Mouse (Mus musculus) inflammation-experienced regulatory T-cells, adult 16 weeks (primary cell): ENCODE data around the gene Atad5. TPM values are rescaled to one million over a fixed set of nuclear protein-coding genes. Genes with fewer than 3 reads are reported as not detected.

ENCODE experiments used
- polyA plus RNA-seq: library from polyadenylated mRNA; unstranded; fragments of 100-300 nt; shearing (Covaris generic); gene quantifications from one replicate; pipeline ENCODE4 v1.2.1, GENCODE M21; 2017

Gene Atad5
- polyA plus RNA-seq = 5.9 TPM

GRCm38 (mm10) chr11:80088917-80089816 lies at the start of gene Atad5:
Gene Atad5, plus strand, starts transcription at chr11:80089400.

GRCm38 (mm10) chr11:80080826-80081728 lies 8.1 kb upstream of the Atad5 start, which contains the start of gene Crlf3:
Gene Crlf3, minus strand, starts transcription at chr11:80080991.

GRCm38 (mm10) chr11:80141825-80142521 lies 52.8 kb downstream of the Atad5 start, which contains the start of gene Tefm:
Gene Tefm, minus strand, starts transcription at chr11:80142175.

GRCm38 (mm10) chr11:80153857-80154495 lies 64.8 kb downstream of the Atad5 start, which contains the start of gene Adap2:
Gene Adap2, plus strand, starts transcription at chr11:80154105.

GRCm38 (mm10) chr11:80183705-80184255 lies 94.6 kb downstream of the Atad5 start, which contains the start of gene Rnf135:
Gene Rnf135, plus strand, starts transcription at chr11:80183851.

Other genes with a start within 250 kb of the Atad5 start
- 67.4 TPM for gene Utp6, start 127.0 kb upstream of the Atad5 start, polyA plus RNA-seq
- 11.4 TPM for gene Suz12, start 96.3 kb upstream of the Atad5 start, polyA plus RNA-seq
- gene Crlf3, start 8.4 kb upstream of the Atad5 start, polyA plus RNA-seq = 400 TPM
- 26.4 TPM for gene Tefm, start 52.8 kb downstream of the Atad5 start, polyA plus RNA-seq
- 0.22 TPM for gene Adap2, start 64.7 kb downstream of the Atad5 start, polyA plus RNA-seq
- 21.4 TPM for gene Rnf135, start 94.5 kb downstream of the Atad5 start, polyA plus RNA-seq
- gene Rhot1, start 119.6 kb downstream of the Atad5 start, polyA plus RNA-seq = 34.8 TPM
- 0.87 TPM for gene Rhbdl3, start 211.5 kb downstream of the Atad5 start, polyA plus RNA-seq